Mouse (Mus musculus) small intestine, adult 2 months (tissue): ENCODE data around the gene Cyp4a10. TPM values are rescaled to one million over a fixed set of nuclear protein-coding genes. Genes with fewer than 3 reads are reported as not detected.
"Not testable (repeated sequence)": the region's sequence is repeated elsewhere in the genome, so short reads cannot be mapped to it uniquely, and the experiment has no call there.

Experiments used
- H3K27ac ChIP-seq: fragments of 200-500 bp; 2 replicates; pipeline ENCODE4 v1.5.1; 2012; ENCODE audit warnings: low read depth, low read length, control low read depth, inconsistent platforms; ENCODE audit not compliant: insufficient read depth
- H3K27me3 ChIP-seq: fragments of 200-500 bp; 2 replicates; pipeline ENCODE4 v1.6.1; 2012; ENCODE audit warnings: mild to moderate bottlenecking, moderate library complexity, low read length, inconsistent platforms; ENCODE audit not compliant: control insufficient read depth, insufficient read depth
- H3K36me3 ChIP-seq: fragments of 200-500 bp; 2 replicates; pipeline ENCODE4 v1.6.1; 2012; ENCODE audit warnings: mild to moderate bottlenecking, low read length, control low read depth, inconsistent platforms; ENCODE audit not compliant: control insufficient read depth, insufficient read depth
- H3K4me1 ChIP-seq: fragments of 200-500 bp; 2 replicates; pipeline ENCODE4 v1.6.1; 2012; ENCODE audit warnings: low read length, inconsistent platforms, mixed read lengths; ENCODE audit not compliant: control insufficient read depth, insufficient read depth, insufficient read length
- H3K4me3 ChIP-seq: fragments of 200-500 bp; 2 replicates; pipeline ENCODE4 v1.5.1; 2012; ENCODE audit warnings: low read depth, mild to moderate bottlenecking, control low read depth, inconsistent platforms, low read length, moderate library complexity
- CTCF ChIP-seq: fragments of 200-500 bp; IDR thresholded peaks from 2 replicates; pipeline ENCODE4 v1.5.1; 2012; ENCODE audit warnings: low read depth, mild to moderate bottlenecking, control low read depth, inconsistent platforms, low read length, moderate library complexity, mixed read lengths; ENCODE audit not compliant: insufficient replicate concordance, insufficient read length; ENCODE audit errors: extremely low read depth
- POLR2A ChIP-seq: fragments of 200-500 bp; IDR thresholded peaks from 2 replicates; pipeline ENCODE4 v1.6.1; 2012; ENCODE audit warnings: low read depth, mild to moderate bottlenecking, control low read depth, inconsistent platforms, low read length, moderate library complexity
- WGBS: fragments of 180-500 bp; shearing (Covaris S2); methylation state at CpG from one replicate; pipeline ENCODE4 v1.1.7; 2018; 5-methylcytosine and 5-hydroxymethylcytosine counted together
- polyA plus RNA-seq: library from polyadenylated mRNA; depleted of rRNA; stranded (reverse); fragments of >200 nt; gene quantifications from 2 replicates; pipeline ENCODE4 v1.2.3, GENCODE M21; 2012; rRNA removed

Cyp4a10 gene
- polyA plus RNA-seq, result 2.6 TPM in 1 of 2 replicates, not detected in the other

DNA sequence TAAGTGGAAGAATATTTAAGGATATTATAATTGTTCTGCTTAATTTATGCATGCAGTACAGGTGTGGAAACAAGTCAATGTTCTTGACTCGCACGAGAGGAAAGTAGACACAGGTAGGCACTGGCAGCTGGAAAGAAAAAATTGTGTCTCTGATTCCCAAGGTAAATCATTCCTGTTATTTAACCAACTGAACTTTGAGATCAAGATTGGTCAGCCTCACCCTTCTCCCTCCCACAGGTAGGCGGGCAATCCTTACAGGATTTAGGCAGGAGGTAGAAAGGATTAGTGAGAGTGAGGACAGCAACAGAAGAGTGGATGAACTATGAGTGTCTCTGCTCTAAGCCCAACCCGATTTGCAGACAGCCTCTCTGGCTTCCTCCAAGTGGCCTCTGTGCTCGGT lies at the start of gene Cyp4a10:
Gene Cyp4a10, plus strand, starts transcription at position 265 of the 400 bp plus-strand sequence.
- H3K36me3 ChIP-seq, H3K4me1 ChIP-seq, H3K27me3 ChIP-seq, H3K27ac ChIP-seq, H3K4me3 ChIP-seq: not testable (repeated sequence)
- WGBS, result 42% methylated on average over 5 of the region's 5 CpGs

DNA sequence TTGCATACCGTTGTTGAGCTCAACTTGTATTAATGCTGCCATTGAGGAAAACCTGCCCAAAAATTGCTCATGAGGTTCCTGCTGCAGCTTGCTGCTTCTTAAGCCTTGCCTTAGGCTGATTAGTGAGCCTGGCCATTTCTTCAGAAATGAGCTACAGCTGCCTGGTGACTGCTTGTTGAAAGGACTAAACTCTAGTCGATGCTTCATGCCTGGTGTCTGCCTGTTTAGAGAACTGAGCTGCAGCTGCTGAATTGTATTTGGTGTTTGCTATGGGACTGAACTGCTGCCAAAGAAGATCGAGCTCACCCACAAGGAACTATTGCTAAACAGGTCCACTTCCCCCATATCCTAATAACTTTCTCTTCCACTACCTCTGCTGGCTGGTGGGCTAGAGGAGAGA lies 44.5 kb upstream of the Cyp4a10 start:
- not testable (repeated sequence) for H3K27ac ChIP-seq
- WGBS, result 47% methylated on average over 3 of the region's 3 CpGs

GRCm38 (mm10) chr4:115476051-115476450 lies 42.0 kb upstream of the Cyp4a10 start:
- H3K4me1 ChIP-seq, H3K4me3 ChIP-seq, H3K36me3 ChIP-seq, H3K27ac ChIP-seq, H3K27me3 ChIP-seq: not testable (repeated sequence)

More for the DNA sequence above, 44.5 kb upstream of the Cyp4a10 start:
- not testable (repeated sequence) for H3K4me1 ChIP-seq, H3K36me3 ChIP-seq, H3K4me3 ChIP-seq, H3K27me3 ChIP-seq

DNA sequence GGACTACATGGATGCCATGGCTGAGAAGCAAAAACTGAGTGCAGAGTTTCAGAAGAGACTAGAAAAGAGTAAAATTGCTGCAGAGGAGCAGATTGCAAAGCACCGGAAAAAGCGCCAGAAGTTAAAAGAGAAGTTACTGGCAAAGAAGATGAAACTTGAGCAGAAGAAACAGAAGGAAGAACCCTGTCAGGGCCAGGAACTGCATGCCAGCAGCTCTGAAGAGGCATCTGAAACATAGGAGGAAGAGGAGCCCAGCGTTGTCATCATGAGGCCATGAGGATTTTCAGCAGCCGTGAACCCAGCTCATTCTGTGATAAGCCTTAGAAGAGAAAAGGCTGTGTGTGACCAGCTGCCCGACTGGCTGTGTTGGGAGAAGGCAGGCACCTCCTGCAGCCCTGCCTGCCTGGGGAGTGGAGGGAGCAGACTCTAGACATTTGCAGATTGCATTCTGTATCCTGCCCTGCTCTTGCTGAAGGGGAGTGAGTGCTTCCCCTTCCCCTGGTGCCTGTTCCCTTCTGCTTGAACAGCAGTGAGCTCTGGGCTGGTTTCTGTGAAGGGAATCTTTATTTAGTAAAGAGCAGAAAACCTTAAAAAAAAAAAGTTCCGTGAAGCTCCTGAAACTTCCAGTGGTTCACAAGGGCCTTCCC lies 36.9 kb upstream of the Cyp4a10 start:
- Histone ChIP-seq H3K36me3 (no peaks in the 10 kb centered on the region), H3K27me3 (no peaks in the 10 kb centered on the region), H3K27ac (no peak overlapping the region), H3K4me3 (no peak overlapping the region), H3K4me1 (no peaks in the 10 kb centered on the region)
- TF ChIP-seq CTCF, result no peak
- TF ChIP-seq POLR2A, result no peak
- 54% methylated on average over 6 of the region's 6 CpGs for WGBS

DNA sequence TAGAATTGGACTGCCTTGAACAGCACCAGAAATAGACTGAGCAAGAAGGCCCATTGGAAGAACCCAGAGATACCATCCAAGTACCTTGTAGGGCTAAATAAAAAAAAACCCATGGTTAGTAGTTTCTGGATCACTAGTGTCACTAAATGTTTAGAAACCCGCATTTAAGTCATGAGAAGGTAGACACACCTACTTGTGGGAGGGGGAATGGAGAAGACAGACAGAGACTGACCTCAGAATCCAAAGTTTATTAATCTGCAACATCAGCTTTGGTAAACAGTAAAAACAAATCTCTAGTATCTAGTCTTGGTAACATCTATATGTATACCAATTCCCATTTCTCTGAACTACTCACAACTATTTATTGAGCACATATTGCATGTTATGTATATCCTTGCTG lies 22.1 kb upstream of the Cyp4a10 start, which contains the start of gene Cyp4a14:
Gene Cyp4a14, minus strand, starts transcription at position 142 of the 400 bp plus-strand sequence.
- Histone ChIP-seq H3K4me1 (no peaks in the 10 kb centered on the region), H3K4me3 (no peak within 1 kb of the TSS), H3K27ac (no peak within 1 kb of the TSS), H3K27me3 (no peaks in the 10 kb centered on the region), H3K36me3 (no peaks in the 10 kb centered on the region)
- TF ChIP-seq CTCF, result no peak
- TF ChIP-seq POLR2A, result no peak
- 67% methylated on average over 1 of the region's 1 CpGs for WGBS

DNA sequence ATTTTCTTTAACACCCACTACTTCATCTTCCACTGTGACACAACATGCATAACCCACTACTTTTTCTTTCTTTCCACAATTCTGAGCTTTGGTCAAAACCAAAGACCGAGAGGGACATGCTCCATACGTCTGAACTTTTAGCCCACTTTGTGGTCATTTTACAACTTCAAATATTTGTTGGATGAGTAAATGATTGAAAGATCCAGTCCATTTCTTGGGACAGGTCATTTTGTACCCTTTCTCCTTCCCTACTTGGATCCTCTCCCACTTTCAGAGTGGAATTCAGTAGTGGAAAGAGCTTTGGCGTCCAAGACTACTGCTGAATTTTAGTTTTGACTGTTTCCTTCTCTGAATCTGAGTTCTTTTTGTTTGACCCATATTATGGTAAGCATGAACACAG lies 20.6 kb upstream of the Cyp4a10 start:
- H3K36me3 ChIP-seq, result no peaks in the 10 kb centered on the region
- no peaks in the 10 kb centered on the region for H3K4me1 ChIP-seq
- no peaks in the 10 kb centered on the region for H3K27me3 ChIP-seq
- no peak overlapping the region for H3K4me3 ChIP-seq
- 62% methylated on average over 3 of the region's 3 CpGs for WGBS
- no peak overlapping the region for H3K27ac ChIP-seq
- TF ChIP-seq POLR2A (no peak), CTCF (no peak)

DNA sequence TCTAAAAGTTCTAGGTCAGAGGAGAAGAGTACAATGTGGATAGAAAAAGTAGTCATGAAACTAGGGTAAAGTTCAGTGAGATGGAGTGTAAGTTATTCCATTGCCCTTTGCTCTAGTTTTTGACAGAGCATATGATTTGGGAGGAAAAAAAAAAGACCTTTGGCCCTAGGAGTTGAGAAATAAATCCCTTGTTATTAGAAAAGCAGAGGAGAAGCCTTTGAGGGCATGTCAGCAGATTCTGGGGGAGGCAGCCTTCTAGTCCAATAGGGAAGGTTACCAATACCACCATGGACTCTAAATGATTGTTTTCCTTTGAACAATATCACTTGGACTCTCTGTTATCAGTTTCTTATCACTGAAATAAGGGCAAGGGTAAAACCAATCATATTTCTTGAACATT lies 4.1 kb upstream of the Cyp4a10 start:
- not testable (repeated sequence) for H3K4me1 ChIP-seq, H3K27ac ChIP-seq, H3K4me3 ChIP-seq, H3K27me3 ChIP-seq, H3K36me3 ChIP-seq

GRCm38 (mm10) chr4:115519444-115519843 lies 1.4 kb downstream of the Cyp4a10 start:
- WGBS, result 24% methylated on average over 4 of the region's 4 CpGs

More at GRCm38 (mm10) chr4:115519444-115519843, 1.4 kb downstream of the Cyp4a10 start:
- Histone ChIP-seq H3K27me3 (no peaks in the 10 kb centered on the region), H3K4me3 (no peak overlapping the region), H3K36me3 (no peaks in the 10 kb centered on the region), H3K4me1 (no peaks in the 10 kb centered on the region; the same call in 1 of the 2 replicates), H3K27ac (no peak overlapping the region)
- TF ChIP-seq POLR2A (no peak), CTCF (no peak)
